Comparison of ENCODE assay signal across 8 mouse cellular contexts in the genomic region with DNA sequence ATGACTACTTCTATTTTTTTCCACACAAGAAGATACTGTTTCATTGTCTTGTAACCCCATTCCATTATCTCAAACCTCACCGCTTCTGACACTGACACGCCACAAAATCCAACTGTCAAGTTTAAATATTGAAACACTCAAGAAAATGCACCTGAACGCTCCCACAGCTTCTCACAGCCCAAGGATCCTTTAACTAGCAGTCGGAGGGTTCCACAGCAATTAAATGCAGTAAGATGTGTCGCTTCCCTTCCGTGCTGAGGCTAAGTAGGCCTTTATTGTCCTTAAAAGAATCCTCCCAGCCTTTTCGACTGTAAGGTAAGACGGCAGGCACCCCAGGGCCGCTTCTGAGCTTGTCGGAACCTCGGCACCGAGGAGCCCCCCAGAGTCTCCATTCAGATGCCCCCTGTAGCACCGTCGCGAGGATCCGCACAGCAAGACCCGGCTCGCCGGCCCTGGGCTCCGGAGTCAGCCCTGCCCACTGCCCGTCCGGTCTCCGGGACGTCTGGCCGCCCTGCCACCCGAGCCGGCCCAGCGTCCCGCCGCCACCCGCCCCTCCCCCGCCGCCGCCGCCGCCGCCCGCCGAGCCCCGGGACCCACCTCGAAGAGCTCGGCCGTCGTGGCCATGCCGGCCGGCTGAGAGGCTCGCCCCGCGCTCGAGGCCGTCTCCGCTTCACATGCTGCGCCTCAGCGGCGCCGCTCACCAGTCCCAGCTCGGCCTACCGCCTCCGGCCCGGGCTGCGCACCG. TPM values are rescaled to one million over a fixed set of nuclear protein-coding genes. Genes with fewer than 3 reads are reported as not detected.
DNase-seq lines count a peak whose midpoint lies in the region; ATAC-seq lines count a peak whose summit lies in the region.

A gene (plus strand): TSS at position 569 of the 745 bp plus-strand sequence.

- H3K36me3 ChIP-seq in forebrain, embryonic 11.5 days (ENCODE audit: control insufficient read depth, insufficient read depth, low read length): no peaks in the 10 kb centered on the region
- no peaks in the 10 kb centered on the region for H3K36me3 ChIP-seq in midbrain, embryonic 16.5 days (ENCODE audit: control insufficient read depth, insufficient read depth, low read length)

- H3K4me3 ChIP-seq in forebrain, embryonic 11.5 days (ENCODE audit: low read depth, low read length): peak within 1 kb of the TSS; percentile 95
- H3K4me3 ChIP-seq in midbrain, embryonic 16.5 days (ENCODE audit: low read depth, low read length): peak within 1 kb of the TSS; percentile 96

- H3K27me3 ChIP-seq in forebrain, embryonic 11.5 days (ENCODE audit: control insufficient read depth, insufficient read depth, low read length): no peaks in the 10 kb centered on the region
- no peaks in the 10 kb centered on the region for H3K27me3 ChIP-seq in midbrain, embryonic 16.5 days (ENCODE audit: control insufficient read depth, insufficient read depth, low read depth, low read length)

- no peaks in the 10 kb centered on the region; the same call in 1 of the 2 replicates for H3K4me1 ChIP-seq in forebrain, embryonic 11.5 days (replicated peaks; ENCODE audit: control insufficient read depth, insufficient read depth, low read length)
- H3K4me1 ChIP-seq in midbrain, embryonic 16.5 days (ENCODE audit: control insufficient read depth, insufficient read depth, low read length): peaks cover 24% of the 10 kb centered on the region

- H3K9ac ChIP-seq in forebrain, embryonic 11.5 days (ENCODE audit: low read length): peak within 1 kb of the TSS; percentile 98
- peak within 1 kb of the TSS; percentile 98 for H3K9ac ChIP-seq in midbrain, embryonic 16.5 days (ENCODE audit: low read depth, low read length)

- DNase-seq in ovary, adult 18-20 months (ENCODE audit: low spot score): peak; percentile 8
- DNase-seq in ovary, postnatal 14 days (ENCODE audit: low spot score): no peak
- no peak for DNase-seq in forebrain, embryonic 11.5 days (ENCODE audit: low spot score)
- peak; percentile 58 for DNase-seq in heart, postnatal 4 days
- DNase-seq in left cerebral cortex, postnatal 4 days: peak; percentile 44
- DNase-seq in yolk sac, embryonic 10.5 days (ENCODE audit: low spot score): no peak

- intact Hi-C loops in left cerebral cortex, postnatal 4 days (cut with DNase I): no loop called here

- under 1% methylated on average over 61 of the region's 62 CpGs for WGBS in forebrain, embryonic 11.5 days
- under 1% methylated on average over 57 of the region's 62 CpGs for WGBS in midbrain, embryonic 16.5 days

- H3K27ac ChIP-seq in forebrain, embryonic 11.5 days (ENCODE audit: low read depth, low read length): peak within 1 kb of the TSS; percentile 96
- peak within 1 kb of the TSS; percentile 95 for H3K27ac ChIP-seq in midbrain, embryonic 16.5 days (ENCODE audit: low read length)

- ATAC-seq in activated CD4-positive, CD25-positive, alpha-beta regulatory T cell, adult 4 months: peak; percentile 11
- peak; percentile 73 for ATAC-seq in forebrain, embryonic 11.5 days (replicated peaks; ENCODE audit: low FRiP score)
- peak; percentile 73 for ATAC-seq in midbrain, embryonic 16.5 days

- peak within 1 kb of the TSS; percentile 68 for H3K4me2 ChIP-seq in forebrain, embryonic 11.5 days (ENCODE audit: low read depth, low read length, severe bottlenecking)
- peak within 1 kb of the TSS; percentile 81 for H3K4me2 ChIP-seq in midbrain, embryonic 16.5 days (ENCODE audit: low read length)

- no peaks in the 10 kb centered on the region for H3K9me3 ChIP-seq in forebrain, embryonic 11.5 days (ENCODE audit: control insufficient read depth, low read length)
- H3K9me3 ChIP-seq in midbrain, embryonic 16.5 days (replicated peaks; ENCODE audit: control insufficient read depth, low read length, poor library complexity, severe bottlenecking): no peaks in the 10 kb centered on the region

RNA-seq across cellular contexts. Expression of the gene that starts here (rescaled TPM):
- 10 to 100 TPM; 51.0 to 56.1 TPM for polyA plus RNA-seq in activated CD4-positive, CD25-positive, alpha-beta regulatory T cell, adult 4 months (2017; shearing (Covaris generic))
- 30.3 and 35.7 TPM in 2 replicates for polyA plus RNA-seq in forebrain, embryonic 11.5 days (2014; fragmentation: Nextera tagmentation; extraction: Ambion mirVana)
- total RNA-seq in heart, postnatal 4 days (2021): 10 to 100 TPM; 15.5 to 15.9 TPM
- total RNA-seq in left cerebral cortex, postnatal 4 days (2021): 10 to 100 TPM; 16.0 to 18.5 TPM
- polyA plus RNA-seq in midbrain, embryonic 16.5 days (2015; fragmentation: Nextera tagmentation; extraction: Ambion mirVana): 20.8 and 22.0 TPM in 2 replicates

Comparison
In these comparisons a context has a peak if more than half of its experiments do, and no peak if none do; other contexts are left out.
1. DNase-seq: peak in ovary, adult 18-20 months (single experiment), heart, postnatal 4 days (single experiment) and left cerebral cortex, postnatal 4 days (single experiment); none in ovary, postnatal 14 days (single experiment), forebrain, embryonic 11.5 days (single experiment) and yolk sac, embryonic 10.5 days (single experiment).
2. ATAC-seq: peak in every context shown above with its lines; median percentile 73 in forebrain, embryonic 11.5 days; 73 in midbrain, embryonic 16.5 days; 11 in activated CD4-positive, CD25-positive, alpha-beta regulatory T cell, adult 4 months.